Mouse (Mus musculus) forelimb bud, embryonic 11.5 days (tissue): ENCODE data around the gene Fgg.
A peak's percentile ranks its signal among the peaks of the same experiment; 100 is the strongest.

Experiments
- DNase-seq: peaks from one replicate; pipeline ENCODE4 v3.0.0-alpha.2; 2012; ENCODE audit warnings: low read depth, low spot score

The Fgg gene

DNA sequence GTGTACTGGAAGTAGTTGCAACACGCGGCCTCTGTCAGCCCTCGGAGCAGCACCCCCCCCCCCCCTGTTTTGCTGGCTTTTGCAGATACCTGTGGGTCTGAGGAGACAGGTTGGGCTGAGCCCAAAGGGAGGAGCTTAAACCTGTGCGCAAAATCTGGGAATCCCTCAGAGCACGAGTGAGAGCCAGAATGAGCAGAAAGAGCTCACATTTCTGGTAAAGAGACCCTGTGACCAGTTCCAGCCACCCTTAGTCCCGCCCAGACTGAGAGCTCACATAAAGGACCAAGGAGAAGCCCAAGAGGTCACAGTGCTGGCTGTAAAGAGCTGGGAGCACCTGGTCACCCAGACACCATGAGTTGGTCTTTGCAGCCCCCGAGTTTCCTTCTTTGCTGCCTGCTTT, at the start of gene Fgg:
Gene Fgg (plus strand): TSS at position 168 of the 400 bp plus-strand sequence.
- no peak for DNase-seq

DNA sequence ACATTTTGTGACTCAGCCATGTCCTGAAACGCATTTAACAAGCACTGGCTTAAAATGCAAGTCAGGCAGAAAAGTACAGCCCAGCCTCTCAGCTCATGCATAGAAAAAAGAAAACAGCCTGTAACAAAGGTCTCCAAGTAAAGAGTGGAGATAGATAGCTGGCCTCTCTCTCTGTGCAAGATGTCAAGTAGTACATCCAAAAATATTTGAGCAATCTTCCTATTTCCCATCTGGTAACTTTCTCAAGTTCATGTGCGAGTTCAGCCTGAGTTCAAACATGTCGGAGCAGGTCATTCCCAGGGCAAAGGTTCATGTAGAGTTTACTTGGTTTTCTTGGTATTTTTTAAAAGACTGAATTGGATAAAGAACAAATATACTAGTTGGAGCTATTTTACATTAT, 36.5 kb upstream of the Fgg start:
- no peak for DNase-seq

DNA sequence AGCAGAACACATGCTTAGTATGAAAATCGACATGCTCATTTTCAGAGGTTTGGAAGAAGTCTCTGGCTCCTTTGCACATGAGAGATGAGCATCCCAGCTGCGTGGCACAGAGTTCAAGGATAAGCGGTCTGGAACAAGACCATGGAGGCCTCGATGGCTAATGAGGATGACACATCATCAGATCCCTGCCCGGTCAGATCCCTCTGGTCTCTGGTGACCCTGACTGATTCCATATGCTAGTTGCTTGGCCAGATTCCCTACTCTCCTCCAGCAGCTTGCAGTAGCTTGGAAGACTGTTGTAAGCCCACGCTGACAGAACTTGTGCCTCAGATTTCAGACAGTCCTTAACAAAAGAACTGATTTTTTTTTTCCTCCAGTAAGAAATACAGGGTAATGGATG, 26.7 kb upstream of the Fgg start:
- DNase-seq: no peak

DNA sequence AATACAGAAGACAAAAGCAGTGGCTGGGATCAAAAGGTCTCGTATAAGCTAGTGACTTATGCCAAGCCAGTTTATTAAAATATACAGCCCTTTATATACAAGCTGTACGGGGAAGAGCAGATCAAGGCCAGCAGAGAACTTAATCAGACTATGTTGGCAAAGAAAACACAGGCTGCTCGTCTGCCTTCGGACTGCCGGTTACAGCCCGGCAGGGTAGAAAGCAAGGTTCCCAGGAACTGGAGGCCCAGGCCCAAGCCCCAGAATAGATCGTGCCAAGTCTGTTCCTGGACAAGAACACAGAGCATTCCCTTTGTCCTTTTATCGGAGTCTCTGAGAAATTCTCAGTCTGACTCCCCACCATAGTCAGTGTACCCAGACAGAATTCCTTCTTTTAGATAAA, 25.7 kb upstream of the Fgg start:
- no peak for DNase-seq

DNA sequence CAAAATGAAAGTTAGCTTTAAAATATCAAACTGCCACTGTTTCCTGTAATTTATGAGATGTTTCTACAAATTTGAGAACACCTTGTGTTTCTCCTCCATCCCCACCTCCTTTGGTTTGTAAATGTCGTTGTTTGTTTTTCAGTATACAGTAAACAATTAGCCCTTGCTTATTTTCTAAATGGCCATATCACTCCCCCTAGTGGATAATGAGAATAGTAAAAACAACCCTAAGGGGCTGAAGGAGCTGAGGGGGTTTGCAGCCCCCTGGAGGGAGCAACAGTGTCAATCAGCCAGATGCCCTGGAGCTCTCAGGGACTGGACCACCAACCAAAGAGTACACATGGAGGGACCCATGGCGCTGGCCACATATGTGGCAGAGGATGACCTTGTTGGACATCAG, 22.7 kb upstream of the Fgg start:
- no peak for DNase-seq

DNA sequence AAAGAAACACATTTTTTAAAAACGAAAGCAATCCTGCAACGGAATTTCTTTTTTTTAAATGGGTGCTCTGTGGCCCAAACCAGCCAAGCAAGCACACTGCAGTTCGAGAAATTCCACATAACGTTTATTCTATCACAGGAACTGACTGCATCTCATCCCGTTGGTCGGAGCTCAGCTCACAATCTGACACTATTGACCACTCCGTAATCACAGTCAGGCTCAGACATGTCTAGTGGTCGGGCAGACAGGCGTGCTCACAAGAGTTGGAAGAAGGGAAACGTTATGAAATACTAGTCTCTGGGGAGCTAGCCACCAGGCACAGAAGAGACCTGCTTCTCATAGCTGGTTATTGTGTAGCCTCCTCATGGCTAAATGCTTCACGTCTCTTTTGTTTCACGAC, 15.6 kb upstream of the Fgg start:
- DNase-seq: no peak

DNA sequence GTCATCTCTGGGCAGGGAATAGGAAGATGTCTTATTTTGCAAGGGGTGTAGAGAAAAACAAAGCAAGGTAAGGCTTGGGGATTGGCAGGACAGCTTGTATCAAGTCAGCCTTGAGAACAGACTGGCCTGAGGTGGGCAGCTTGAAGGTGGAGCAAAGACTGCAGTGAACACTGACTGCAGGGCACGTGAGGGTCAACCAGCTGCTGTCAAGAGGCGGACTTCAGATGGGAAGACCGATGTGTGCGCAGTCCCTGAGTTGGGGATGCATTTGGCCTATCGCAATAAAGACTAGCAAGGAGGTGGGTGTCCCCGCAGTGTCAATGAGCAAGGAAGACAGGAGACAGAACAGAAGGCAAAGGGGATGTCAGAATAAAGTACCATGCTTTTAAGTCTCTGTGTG, 14.6 kb upstream of the Fgg start:
- no peak for DNase-seq

DNA sequence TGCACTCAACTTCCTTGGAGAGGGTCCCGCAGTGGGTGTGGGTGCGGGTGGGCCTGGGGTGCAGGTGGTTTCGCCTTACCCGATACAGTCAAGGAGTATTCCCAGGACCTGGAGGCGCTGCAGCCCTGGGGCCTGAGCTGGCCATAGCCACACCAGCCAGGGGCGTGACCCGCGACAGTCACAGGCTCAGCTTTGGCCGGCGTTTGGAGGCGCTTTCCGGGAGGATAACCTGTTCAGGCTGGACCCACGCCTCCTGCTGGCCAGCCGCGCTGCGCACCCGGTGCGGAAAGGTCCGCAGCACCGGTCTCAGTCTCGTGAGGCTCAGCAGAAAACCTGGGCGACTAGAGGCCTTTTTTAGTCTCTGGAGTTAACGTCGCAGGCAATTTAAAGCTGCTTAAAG, 12.2 kb upstream of the Fgg start:
- DNase-seq: peak; percentile 59

DNA sequence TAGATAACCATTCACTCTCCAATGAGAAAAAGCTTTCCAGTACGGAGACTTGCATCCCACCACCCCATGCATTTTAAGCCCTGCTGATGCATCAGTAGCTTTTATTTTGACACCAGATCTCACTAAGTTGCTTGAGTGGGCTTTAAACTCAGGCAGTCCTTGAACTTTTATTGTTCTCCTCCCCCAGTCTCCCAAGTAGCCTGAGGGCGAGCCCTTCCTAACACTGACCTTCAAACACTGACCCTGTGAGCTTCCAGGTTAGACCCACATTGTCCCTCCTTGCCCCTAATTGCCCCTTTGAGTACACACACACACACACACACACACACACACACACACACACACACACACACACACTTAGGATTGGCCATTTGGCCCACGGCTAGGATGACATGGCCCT, 10.9 kb upstream of the Fgg start:
- no peak for DNase-seq

DNA sequence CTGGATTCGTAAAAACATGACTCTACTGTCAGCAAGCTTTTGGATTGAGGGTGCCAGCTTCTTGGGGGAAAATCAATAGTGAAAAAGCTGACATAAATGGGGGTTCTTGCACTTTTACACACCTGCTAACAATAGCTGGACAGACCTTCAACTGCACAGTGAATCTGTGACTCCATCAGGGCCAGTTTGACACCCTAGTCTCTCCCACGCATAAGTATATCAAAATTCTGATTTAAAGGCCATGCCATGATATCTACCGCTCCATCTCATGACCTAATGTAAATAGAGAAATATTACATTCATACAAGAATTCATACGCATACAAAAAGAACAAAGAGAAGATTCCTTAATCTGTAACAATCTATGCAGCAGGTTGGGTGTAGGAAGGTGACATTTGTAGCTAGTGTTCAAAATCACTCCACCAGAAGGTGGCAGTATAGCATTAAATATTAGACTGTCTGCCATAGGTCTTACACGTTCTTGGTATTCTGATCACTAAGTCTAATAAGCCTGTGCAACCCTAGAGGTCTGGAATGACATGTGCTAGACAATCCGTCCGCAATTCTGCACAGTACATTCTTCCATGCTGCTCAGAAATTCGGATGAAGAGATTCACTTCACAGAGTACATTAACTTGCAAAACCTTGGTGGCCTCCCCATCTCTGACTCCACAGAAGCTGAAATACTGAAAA, 8.6 kb upstream of the Fgg start:
- DNase-seq: peak; percentile 78

DNA sequence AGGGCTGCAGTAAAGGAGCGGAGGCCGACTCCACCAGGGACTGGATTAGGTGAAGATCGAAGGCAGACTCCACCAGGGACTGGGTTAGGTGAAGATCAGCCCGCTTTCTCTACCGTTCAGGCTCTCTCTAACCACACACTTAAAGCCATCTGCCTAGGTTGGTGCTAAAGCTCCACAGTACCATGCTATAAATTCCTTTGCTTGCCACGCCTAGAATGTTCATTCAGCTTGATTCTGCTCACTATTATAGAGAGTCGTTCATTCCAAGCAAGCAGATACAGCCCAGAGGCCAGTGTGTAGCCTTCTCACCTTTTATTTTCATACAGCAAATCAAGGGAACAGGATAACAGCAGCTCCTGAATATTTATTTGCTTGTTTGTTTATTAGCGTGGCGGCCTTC, 7.5 kb upstream of the Fgg start:
- DNase-seq: no peak

DNA sequence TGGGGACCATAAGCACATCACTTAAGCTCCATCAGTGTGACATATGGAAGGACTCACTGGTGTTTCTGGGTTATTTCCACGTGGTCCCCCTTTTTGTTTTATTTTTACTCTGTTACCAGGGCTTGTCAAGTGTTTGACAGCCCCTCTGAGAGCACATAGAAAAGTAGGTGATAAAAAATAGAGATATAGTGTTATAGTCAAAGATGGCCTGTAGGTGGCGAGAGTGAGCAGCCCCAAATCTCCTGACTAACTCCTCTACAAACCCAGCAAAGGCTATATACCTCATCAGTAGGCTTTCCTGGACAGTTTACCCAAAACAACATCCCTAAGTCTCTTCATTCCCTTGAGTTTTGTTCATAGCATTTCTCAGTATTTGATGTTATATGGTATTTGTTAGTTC, 5.3 kb upstream of the Fgg start:
- DNase-seq: peak; percentile 48

DNA sequence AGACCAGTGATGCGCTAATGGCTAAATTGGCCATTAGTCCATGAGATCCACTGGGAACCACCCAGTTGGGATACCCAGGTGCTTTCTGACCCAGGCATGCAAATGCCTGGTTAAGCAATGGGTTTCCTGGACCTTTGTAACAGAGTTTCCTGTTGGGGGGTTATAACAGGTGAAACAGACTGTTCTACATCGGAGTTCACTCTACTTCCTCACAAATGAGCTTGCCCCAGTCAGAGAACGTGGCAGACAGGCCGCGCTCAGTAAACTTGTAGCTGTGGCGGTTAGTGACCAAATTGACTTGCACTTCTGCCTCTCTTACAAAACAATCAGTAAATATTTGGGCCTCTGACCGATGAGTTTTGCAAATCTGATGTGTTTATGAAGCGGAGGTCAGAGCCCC, 4.5 kb upstream of the Fgg start:
- DNase-seq: no peak

DNA sequence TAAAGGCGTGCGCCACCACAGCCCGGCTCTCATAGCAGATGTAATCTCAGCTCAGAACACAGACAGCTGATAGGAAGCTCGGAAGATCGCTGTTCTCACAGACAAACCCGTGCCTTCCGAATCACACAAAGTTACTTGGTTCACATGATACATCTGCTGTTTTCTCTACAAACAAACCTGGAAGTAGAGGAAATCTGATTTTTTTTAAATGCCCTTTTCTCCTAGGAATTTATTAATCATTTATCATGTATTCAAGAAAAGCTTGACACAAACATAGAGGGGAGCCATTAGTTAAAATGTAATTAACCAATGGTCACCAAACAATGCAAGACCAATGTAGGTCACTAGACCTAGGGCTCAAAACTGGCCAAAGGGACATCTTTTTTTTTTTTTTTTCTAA, 2.7 kb upstream of the Fgg start:
- no peak for DNase-seq

DNA sequence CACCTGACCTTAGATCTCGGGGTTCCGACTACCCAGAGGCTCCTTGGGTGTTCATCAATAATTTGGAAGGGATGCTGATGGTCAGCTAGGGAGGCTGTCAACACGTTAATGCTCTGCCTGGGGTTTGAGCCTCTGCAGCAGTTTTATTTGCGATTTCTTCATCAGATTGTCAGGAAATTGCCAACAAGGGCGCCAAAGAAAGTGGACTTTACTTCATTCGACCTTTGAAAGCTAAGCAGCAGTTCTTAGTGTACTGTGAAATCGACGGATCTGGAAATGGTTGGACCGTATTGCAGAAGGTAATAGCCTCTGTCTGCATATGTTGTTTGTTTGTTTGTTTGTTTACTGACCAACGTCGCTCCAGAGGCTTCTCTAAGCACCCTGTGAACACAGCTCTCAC, 2.8 kb downstream of the Fgg start:
- DNase-seq: no peak

DNA sequence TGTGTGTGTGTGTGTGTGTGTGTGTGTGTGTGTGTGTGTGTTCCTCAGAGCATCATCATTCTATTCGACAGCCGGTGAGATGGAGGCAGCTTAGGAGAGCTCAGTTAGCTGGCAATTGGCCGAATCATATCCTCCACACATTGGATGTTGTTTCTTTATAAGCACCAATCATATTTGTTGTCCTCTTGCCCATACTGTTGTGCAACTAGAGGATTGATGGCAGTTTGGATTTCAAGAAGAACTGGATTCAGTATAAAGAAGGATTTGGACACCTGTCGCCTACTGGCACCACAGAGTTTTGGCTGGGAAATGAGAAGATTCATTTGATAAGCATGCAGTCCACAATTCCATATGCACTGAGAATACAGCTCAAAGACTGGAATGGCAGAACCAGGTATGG, 3.6 kb downstream of the Fgg start:
- DNase-seq: no peak

DNA sequence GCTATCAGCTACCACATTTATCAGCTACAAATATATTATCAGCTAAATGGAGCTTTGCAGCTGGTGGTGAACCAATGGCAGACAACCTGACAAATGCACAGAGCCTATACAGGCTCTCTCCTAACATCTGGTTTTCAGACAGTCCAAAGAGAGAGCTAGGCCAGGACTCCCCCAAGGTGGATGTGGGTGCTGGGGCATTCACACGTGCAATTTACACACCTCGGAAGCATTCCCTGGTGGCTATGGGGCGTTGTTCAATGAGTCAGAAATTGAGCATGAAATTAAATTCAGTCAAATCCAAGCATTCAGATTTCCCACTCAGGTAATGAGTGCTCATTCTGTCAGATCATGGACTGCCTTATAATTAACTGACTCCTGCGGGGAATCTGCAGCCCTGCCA, 4.0 kb downstream of the Fgg start:
- DNase-seq: no peak

DNA sequence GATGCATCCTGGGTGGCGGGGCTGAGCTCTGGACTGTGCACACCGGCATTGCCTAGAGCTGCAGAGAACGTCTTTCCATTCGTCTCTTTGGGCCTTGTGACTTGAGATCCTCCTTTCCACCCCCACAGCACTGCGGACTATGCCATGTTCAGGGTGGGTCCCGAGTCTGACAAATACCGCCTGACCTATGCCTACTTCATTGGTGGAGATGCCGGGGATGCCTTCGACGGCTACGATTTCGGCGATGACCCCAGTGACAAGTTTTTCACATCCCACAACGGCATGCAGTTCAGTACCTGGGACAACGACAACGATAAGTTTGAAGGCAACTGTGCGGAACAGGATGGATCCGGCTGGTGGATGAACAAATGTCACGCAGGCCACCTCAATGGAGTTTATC, 5.1 kb downstream of the Fgg start:
- no peak for DNase-seq

DNA sequence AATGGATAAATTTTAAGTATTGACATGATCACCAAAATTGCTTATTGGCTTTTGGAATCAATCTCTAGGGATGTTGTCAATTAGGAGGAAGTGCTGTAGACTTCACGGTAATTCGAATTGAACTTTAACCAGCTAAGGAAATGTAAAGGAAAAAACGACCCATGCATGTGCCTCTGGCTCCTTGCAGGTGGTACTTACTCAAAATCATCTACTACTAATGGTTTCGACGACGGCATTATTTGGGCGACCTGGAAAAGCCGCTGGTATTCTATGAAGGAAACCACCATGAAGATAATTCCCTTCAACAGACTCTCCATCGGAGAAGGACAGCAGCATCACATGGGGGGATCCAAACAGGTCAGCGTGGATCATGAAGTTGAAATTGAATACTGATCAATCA, 6.4 kb downstream of the Fgg start:
- no peak for DNase-seq

DNA sequence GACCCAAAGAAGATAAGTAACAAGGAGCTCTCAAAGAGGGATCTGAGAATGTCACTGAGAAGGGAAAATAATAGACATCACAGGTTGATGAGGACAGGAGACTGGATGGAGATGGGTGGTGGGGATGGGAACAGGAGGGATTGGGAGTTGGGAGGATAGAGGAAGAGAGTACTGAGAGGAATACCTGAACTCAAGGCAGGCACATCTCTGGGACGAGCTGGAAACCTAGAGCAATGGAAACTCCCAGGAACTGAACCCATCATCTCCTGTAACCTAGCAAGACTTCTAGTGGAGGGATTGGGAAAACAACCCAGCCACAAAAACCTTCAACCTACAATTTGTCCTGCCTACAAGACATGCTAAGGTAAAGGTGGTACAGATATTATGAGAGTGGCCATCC, 8.7 kb downstream of the Fgg start:
- no peak for DNase-seq

DNA sequence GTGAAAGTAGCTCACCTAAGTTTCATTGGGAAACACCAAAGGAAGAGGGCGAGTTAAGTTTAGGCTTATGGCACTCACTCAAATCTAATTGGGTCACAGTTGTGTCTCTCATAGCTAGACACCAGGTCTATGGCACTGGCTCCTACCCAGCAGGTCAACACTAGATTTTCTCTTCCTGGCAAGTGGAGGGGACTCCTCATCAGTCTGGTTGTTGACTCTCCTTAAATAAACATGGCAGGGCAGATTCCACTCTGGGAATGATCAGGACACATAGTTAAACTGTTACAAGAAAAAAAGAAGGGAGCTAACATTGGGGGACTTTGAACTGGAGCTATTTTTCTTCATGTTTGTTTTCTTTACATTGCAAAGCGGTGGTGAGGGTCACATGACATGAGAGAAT, 12.9 kb downstream of the Fgg start:
- no peak for DNase-seq

DNA sequence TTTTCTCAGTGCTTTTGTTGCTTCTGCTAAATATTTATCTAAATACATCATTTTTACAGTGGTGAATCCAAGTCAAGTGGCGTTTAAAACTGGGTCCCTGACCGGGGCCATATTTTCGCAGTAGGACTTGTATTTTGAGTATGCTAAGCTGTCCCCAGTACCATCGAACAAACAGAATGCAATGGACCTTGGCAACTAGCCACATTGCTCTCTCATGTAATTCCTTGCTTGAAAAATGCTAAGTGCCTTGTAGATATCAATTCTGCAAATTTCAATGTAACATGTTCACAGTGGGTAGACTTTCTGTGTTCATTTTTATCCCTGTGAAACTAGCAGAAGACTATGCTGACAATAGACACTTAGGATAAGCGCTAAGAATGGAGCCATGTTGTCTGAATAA, 13.7 kb downstream of the Fgg start:
- no peak for DNase-seq

DNA sequence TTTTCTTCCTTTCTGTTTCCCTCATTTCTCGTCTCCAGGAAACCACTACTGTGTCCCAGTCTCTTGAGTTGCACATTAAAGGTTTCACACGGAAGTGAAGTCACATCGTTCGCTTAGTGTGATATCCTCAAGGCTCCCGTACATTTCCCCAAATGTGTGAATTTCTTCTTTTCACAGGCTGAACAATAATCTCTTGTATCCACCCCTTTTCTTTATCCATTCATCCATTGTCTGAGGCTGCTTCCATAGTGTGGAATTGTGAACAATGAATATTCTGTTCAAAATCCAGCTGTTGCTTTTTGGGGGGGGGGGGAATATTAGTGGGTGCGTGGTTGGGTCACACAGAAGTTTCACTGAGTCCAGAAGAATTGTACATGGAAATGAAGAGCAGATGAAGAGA, 17.5 kb downstream of the Fgg start:
- DNase-seq: no peak
